Mouse (Mus musculus): ENCODE results near the gene Zfp523. TPM values are rescaled to one million over a fixed set of nuclear protein-coding genes. Genes with fewer than 3 reads are reported as not detected.

Zfp523 gene
- polyA plus RNA-seq, 1 experiment from 2014 or later: 31.0 TPM

DNA sequence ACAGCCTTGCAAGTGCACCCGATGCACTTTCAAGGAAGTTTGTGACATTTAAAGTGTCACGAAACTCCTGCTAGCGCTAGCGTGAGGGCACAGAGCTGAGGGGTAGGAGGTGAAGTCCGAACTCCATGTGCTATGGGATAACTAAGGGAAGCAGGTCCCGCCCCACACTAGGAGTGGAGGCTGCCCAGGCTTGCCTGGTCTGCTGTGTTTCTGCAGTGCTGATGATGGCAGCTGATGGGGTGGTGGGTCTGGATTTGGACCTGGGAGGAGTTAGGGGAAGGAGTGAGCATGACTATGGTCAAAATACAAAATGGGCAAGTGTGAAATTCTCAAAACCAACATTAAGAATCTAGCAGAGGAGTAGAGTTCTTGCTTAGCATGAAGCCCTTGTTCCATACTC is 53.6 kb downstream of the Zfp523 start:
- Histone ChIP-seq H3K4me2 (ENCODE audit: low read length) (no peak overlapping the region), H3K4me3 (ENCODE audit: low read depth, low read length) (no peak overlapping the region), H3K27ac (ENCODE audit: low read depth, low read length) (no peak overlapping the region), H3K36me3 (ENCODE audit: control insufficient read depth, insufficient read depth, low read length) (no peaks in the 10 kb centered on the region), H3K9me3 (replicated peaks; ENCODE audit: control insufficient read depth, low read length) (no peaks in the 10 kb centered on the region), H3K4me1 (ENCODE audit: control insufficient read depth, insufficient read depth, low read length) (peaks cover 5% of the 10 kb centered on the region; the same call in 1 of the 2 replicates), H3K9ac (ENCODE audit: low read length) (no peak overlapping the region), H3K27me3 (replicated peaks; ENCODE audit: control insufficient read depth, insufficient read depth, low read length) (no peaks in the 10 kb centered on the region)
- 84% methylated on average over 6 of the region's 6 CpGs for WGBS
- DNase-seq (ENCODE audit: low spot score): no peak
- no peak for ATAC-seq

DNA sequence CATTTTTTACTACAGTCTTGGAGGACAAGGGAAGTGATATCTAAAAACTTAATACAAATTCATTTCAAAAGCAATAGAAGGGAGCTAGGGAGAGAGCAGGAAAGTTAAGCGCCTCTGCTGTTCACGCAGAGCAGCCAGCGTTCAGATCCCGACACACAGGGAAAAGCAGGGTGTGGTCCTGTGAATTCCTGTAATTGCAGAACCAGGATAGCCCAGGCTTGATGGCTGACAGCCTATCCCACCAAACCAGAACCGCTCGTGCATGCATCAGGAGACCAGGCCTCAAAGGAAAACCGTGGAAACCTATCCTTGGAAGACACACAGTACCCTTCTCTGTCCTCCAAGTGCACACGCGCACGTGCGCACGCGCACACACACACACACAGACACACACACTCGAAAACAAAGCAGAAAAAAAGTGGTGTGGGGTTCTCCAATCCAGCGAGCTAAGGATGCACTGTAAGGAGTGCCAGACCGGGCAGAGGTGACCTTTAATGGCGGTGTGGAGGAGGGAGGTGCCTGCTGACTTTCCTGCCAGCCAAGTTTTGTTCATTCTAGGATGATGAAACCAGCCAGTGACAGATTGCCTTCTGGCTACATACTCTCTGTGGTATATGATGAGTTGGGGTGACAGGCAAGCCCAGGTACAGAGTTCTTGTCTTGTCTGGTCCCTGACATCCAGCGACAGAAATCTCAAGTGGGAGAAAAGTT is 54.3 kb downstream of the Zfp523 start:
- Histone ChIP-seq H3K4me3 (ENCODE audit: low read depth, low read length) (no peak overlapping the region), H3K4me2 (ENCODE audit: low read length) (no peak overlapping the region), H3K27me3 (replicated peaks; ENCODE audit: control insufficient read depth, insufficient read depth, low read length) (no peaks in the 10 kb centered on the region), H3K4me1 (ENCODE audit: control insufficient read depth, insufficient read depth, low read length) (peaks cover 5% of the 10 kb centered on the region; the same call in 1 of the 2 replicates), H3K9ac (ENCODE audit: low read length) (no peak overlapping the region), H3K9me3 (replicated peaks; ENCODE audit: control insufficient read depth, low read length) (no peaks in the 10 kb centered on the region), H3K27ac (ENCODE audit: low read depth, low read length) (no peak overlapping the region), H3K36me3 (ENCODE audit: control insufficient read depth, insufficient read depth, low read length) (no peaks in the 10 kb centered on the region)
- DNase-seq (ENCODE audit: low spot score) (no peak), ATAC-seq (no peak)
- 86% methylated on average over 18 of the region's 18 CpGs for WGBS

DNA sequence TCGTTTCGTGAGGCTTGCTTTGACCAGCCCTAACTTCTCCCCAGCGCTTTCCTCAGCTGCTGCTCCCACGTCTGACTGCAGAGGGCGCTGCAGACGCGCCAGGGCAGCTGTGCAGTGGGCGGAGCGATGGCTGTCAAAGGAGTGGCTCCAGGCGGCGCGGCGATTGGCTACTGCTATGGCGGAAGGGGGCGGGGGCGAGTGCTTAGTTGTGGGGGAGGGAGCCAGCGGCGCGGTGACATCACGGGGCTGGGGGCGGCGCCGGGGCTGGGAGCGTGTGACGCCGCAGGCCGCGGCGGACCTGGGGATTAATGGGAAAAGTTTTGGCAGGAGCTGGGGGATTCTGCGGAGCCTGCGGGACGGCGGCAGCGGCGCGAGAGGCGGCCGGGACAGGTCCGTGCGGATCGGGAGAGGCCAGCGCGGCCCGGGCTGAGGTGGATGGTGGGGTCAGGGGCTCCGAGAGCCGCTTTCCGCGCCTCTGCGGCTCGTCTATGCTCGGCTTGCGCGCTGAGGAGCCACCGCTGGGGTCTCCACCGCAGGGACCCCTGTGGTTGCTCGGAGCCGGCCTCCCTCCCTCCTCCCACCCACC is 55.6 kb downstream of the Zfp523 start, which contains the start of gene Ppard:
Gene Ppard, plus strand, starts transcription at position 226 of the 586 bp plus-strand sequence.
- Histone ChIP-seq H3K9ac (ENCODE audit: low read length) (peak within 1 kb of the TSS; percentile 80), H3K4me3 (ENCODE audit: low read depth, low read length) (peak within 1 kb of the TSS; percentile 68), H3K36me3 (ENCODE audit: control insufficient read depth, insufficient read depth, low read length) (no peaks in the 10 kb centered on the region), H3K4me1 (ENCODE audit: control insufficient read depth, insufficient read depth, low read length) (peaks cover 5% of the 10 kb centered on the region; the same call in 1 of the 2 replicates), H3K27me3 (replicated peaks; ENCODE audit: control insufficient read depth, insufficient read depth, low read length) (no peaks in the 10 kb centered on the region), H3K4me2 (ENCODE audit: low read length) (peak within 1 kb of the TSS; percentile 87), H3K27ac (ENCODE audit: low read depth, low read length) (peak within 1 kb of the TSS; percentile 55; the same call in 1 of the 2 replicates), H3K9me3 (replicated peaks; ENCODE audit: control insufficient read depth, low read length) (no peaks in the 10 kb centered on the region)
- ATAC-seq: peak; percentile 97
- peak; percentile 98 for DNase-seq (ENCODE audit: low spot score)
- WGBS: under 1% methylated on average over 57 of the region's 57 CpGs

DNA sequence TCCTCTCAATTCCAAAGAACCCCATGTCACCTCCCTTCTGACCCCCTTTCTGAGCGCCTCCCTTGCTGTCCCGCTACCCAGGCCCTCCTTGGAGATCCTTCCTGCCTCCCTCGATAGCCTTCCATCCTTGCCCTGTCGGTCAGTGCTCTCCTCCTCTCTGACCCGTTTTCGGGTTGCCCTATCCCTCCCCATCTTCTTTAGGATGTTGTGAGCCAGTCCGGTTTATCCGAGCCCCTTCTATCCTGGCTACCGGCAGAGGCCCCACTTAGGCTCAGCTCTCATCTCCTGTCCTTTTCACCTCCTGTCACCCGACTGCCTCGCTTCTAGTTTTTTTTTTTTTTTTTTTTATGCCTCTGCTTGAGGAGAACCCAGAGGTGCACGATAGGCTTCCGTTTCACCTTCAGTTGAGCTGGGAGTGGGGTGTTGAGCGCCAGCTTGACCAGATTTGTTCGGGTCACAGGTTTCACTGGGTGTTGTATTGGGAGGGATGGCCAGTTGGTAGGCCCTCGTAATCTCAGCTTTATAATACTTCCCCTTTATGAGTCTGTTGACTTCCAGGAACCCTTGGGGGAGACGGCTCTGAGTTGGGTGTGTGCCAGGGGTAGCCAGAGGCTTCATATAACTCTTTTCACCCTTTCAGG is 56.3 kb downstream of the Zfp523 start:
- Histone ChIP-seq H3K9me3 (replicated peaks; ENCODE audit: control insufficient read depth, low read length) (no peaks in the 10 kb centered on the region), H3K27me3 (replicated peaks; ENCODE audit: control insufficient read depth, insufficient read depth, low read length) (no peaks in the 10 kb centered on the region), H3K36me3 (ENCODE audit: control insufficient read depth, insufficient read depth, low read length) (no peaks in the 10 kb centered on the region), H3K4me3 (ENCODE audit: low read depth, low read length) (peak overlapping the region; percentile 68), H3K4me1 (ENCODE audit: control insufficient read depth, insufficient read depth, low read length) (peaks cover 5% of the 10 kb centered on the region; the same call in 1 of the 2 replicates), H3K27ac (ENCODE audit: low read depth, low read length) (peak overlapping the region; percentile 55; the same call in 1 of the 2 replicates), H3K9ac (ENCODE audit: low read length) (peak overlapping the region; percentile 80), H3K4me2 (ENCODE audit: low read length) (peak overlapping the region; percentile 87)
- no peak for ATAC-seq
- DNase-seq (ENCODE audit: low spot score): no peak
- 4% methylated on average over 17 of the region's 17 CpGs for WGBS

DNA sequence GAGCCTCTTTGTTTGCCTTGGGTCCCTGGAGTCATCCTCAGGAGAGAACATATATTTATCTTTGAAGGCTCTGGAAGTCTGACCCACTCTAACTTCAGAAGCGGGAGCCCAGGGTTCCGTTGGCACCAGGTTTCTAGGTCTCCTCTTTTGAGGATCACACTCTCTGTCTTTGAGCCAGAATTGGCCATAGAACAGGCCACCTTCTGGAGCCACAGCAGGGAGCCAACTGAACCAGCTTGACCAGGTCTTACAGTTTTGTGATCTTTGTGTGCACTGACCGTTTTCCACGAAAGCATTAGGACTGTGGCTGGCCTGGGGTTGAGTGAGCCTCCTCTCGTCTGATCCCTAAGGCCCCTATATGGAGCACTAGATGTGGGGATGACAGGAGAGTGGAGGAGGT is 57.7 kb downstream of the Zfp523 start:
- DNase-seq (ENCODE audit: low spot score): no peak
- Histone ChIP-seq H3K4me1 (ENCODE audit: control insufficient read depth, insufficient read depth, low read length) (peaks cover 5% of the 10 kb centered on the region; the same call in 1 of the 2 replicates), H3K4me2 (ENCODE audit: low read length) (no peak overlapping the region), H3K4me3 (ENCODE audit: low read depth, low read length) (no peak overlapping the region), H3K27me3 (replicated peaks; ENCODE audit: control insufficient read depth, insufficient read depth, low read length) (no peaks in the 10 kb centered on the region), H3K9ac (ENCODE audit: low read length) (no peak overlapping the region), H3K27ac (ENCODE audit: low read depth, low read length) (no peak overlapping the region), H3K9me3 (replicated peaks; ENCODE audit: control insufficient read depth, low read length) (no peaks in the 10 kb centered on the region), H3K36me3 (ENCODE audit: control insufficient read depth, insufficient read depth, low read length) (no peaks in the 10 kb centered on the region)
- no peak for ATAC-seq
- WGBS: 91% methylated on average over 5 of the region's 5 CpGs

DNA sequence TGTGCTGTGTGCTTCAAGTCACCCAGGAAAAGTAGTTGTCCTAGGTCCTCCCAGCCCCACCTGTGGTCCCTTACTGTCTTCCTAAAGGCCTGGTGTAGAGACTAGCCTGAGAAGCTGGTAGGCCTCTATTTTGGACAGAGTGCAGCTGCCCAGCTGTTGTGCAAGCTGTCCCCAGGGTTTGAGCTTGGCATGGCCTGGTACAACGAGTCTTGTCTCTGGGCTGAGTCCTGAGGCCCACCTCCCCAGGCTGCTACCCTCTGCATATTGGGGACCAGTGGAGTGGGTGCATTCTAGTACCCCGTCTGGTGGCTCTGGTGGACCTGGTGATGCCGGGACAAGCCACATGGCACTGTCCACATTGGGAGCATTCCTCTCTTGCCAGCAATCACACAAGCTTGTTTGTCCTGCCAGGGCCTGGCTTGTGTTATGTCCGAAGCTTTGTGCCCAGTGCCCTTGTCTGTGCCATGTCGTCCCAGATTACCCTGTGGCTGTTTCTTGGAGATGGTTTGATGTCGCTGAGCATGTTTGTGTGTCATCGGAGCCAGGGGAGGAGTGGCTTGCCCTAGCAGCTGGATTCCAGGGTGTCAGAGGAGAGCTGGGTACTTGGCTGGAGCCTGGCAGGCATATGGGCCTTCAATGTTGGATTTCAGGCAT is 59.2 kb downstream of the Zfp523 start:
- WGBS: 84% methylated on average over 7 of the region's 7 CpGs
- Histone ChIP-seq H3K4me2 (ENCODE audit: low read length) (no peak overlapping the region), H3K36me3 (ENCODE audit: control insufficient read depth, insufficient read depth, low read length) (0 out of 2 replicates have a peak, but pooled peaks cover 5% of the 10 kb centered on the region), H3K9me3 (replicated peaks; ENCODE audit: control insufficient read depth, low read length) (no peaks in the 10 kb centered on the region), H3K9ac (ENCODE audit: low read length) (no peak overlapping the region), H3K27ac (ENCODE audit: low read depth, low read length) (no peak overlapping the region), H3K4me1 (ENCODE audit: control insufficient read depth, insufficient read depth, low read length) (peaks cover 5% of the 10 kb centered on the region; the same call in 1 of the 2 replicates), H3K4me3 (ENCODE audit: low read depth, low read length) (no peak overlapping the region), H3K27me3 (replicated peaks; ENCODE audit: control insufficient read depth, insufficient read depth, low read length) (no peaks in the 10 kb centered on the region)
- DNase-seq (ENCODE audit: low spot score) (no peak), ATAC-seq (no peak)

DNA sequence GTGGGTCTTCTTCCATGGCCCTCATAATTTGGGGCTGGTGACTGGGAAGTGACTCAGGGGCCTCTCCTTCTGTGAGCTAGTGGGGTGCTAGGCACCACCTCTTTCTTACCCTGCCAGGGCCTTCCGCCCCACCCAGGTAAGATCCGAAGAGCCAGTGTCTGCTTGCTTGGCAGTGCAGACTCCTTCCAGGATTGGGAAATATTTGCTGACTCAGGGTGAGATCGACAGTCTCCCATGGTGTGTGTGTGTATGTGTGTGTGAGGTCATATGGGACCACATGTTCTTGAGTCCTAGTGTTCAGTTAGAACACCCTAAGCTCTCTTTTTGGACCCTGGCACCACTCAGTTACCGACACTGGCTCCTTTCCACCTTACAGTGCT is 59.7 kb downstream of the Zfp523 start:
- H3K4me3 ChIP-seq (ENCODE audit: low read depth, low read length): no peak overlapping the region
- 0 out of 2 replicates have a peak, but pooled peaks cover 8% of the 10 kb centered on the region for H3K36me3 ChIP-seq (ENCODE audit: control insufficient read depth, insufficient read depth, low read length)
- no peaks in the 10 kb centered on the region for H3K27me3 ChIP-seq (replicated peaks; ENCODE audit: control insufficient read depth, insufficient read depth, low read length)
- H3K4me1 ChIP-seq (ENCODE audit: control insufficient read depth, insufficient read depth, low read length): peaks cover 5% of the 10 kb centered on the region; the same call in 1 of the 2 replicates
- WGBS: 91% methylated on average over 4 of the region's 4 CpGs
- no peak overlapping the region for H3K4me2 ChIP-seq (ENCODE audit: low read length)
- DNase-seq (ENCODE audit: low spot score) (no peak), ATAC-seq (no peak)
- H3K9me3 ChIP-seq (replicated peaks; ENCODE audit: control insufficient read depth, low read length): no peaks in the 10 kb centered on the region
- H3K27ac ChIP-seq (ENCODE audit: low read depth, low read length): no peak overlapping the region
- no peak overlapping the region for H3K9ac ChIP-seq (ENCODE audit: low read length)

DNA sequence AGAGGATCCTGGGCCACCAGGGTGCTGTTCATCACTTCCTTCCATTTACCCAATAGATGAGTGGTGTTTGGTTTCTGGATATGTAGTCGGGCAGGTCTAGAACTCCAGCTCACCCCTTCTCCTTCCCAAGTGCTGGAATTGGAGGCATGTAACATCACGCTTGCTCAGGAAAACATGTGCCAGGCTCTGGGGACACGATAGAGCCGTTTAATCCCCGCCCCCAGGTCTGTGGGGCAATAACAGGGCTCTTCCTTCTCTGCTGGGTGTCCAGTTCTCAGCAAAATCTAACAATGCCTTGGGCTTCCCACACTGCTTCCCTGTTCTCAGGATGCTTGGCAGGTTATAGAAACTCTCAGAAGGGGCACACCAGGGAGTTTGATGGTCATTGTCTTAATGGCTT is 60.4 kb downstream of the Zfp523 start:
- Histone ChIP-seq H3K36me3 (ENCODE audit: control insufficient read depth, insufficient read depth, low read length) (0 out of 2 replicates have a peak, but pooled peaks cover 8% of the 10 kb centered on the region), H3K27ac (ENCODE audit: low read depth, low read length) (no peak overlapping the region), H3K27me3 (replicated peaks; ENCODE audit: control insufficient read depth, insufficient read depth, low read length) (no peaks in the 10 kb centered on the region), H3K9me3 (replicated peaks; ENCODE audit: control insufficient read depth, low read length) (no peaks in the 10 kb centered on the region), H3K9ac (ENCODE audit: low read length) (no peak overlapping the region), H3K4me1 (ENCODE audit: control insufficient read depth, insufficient read depth, low read length) (peaks cover 5% of the 10 kb centered on the region; the same call in 1 of the 2 replicates), H3K4me2 (ENCODE audit: low read length) (no peak overlapping the region), H3K4me3 (ENCODE audit: low read depth, low read length) (no peak overlapping the region)
- DNase-seq (ENCODE audit: low spot score) (no peak), ATAC-seq (no peak)
- WGBS: 53% methylated on average over 5 of the region's 5 CpGs

Measured in forebrain, embryonic 14.5 days (tissue).